Mouse (Mus musculus) cerebellum, adult 2 months (tissue): Measurements from ENCODE around the gene Grik4. TPM values are rescaled to one million over a fixed set of nuclear protein-coding genes. Genes with fewer than 3 reads are reported as not detected.
"Not testable (repeated sequence)": the region's sequence is repeated elsewhere in the genome, so short reads cannot be mapped to it uniquely, and the experiment has no call there.

Experiments used
- DNase-seq, 2 experiments: peaks; one replicate each; pipeline ENCODE4 v3.0.0; 2021
- H3K27ac ChIP-seq: fragments of 200-500 bp; 2 replicates; pipeline ENCODE4 v1.5.1; 2012; ENCODE audit warnings: low read length, control low read depth, inconsistent platforms; ENCODE audit not compliant: insufficient read depth
- H3K27me3 ChIP-seq: fragments of 200-500 bp; 2 replicates; pipeline ENCODE4 v1.6.1; 2012; ENCODE audit warnings: inconsistent platforms, mild to moderate bottlenecking, low read length, moderate library complexity; ENCODE audit not compliant: control insufficient read depth, insufficient read depth
- H3K4me1 ChIP-seq: fragments of 200-500 bp; 2 replicates; pipeline ENCODE4 v1.6.1; 2011; ENCODE audit warnings: low read length; ENCODE audit not compliant: control insufficient read depth, insufficient read depth
- H3K4me3 ChIP-seq: fragments of 200-500 bp; replicated peaks from 2 replicates; pipeline ENCODE3; 2011; ENCODE audit warnings: mild to moderate bottlenecking, low read depth, low read length, control low read depth; ENCODE audit not compliant: insufficient read depth
- CTCF ChIP-seq: fragments of 200-500 bp; IDR thresholded peaks from 2 replicates; pipeline ENCODE4 v1.5.1; 2011; ENCODE audit warnings: low read depth, mild to moderate bottlenecking, control low read depth, low read length, moderate library complexity, borderline replicate concordance; ENCODE audit not compliant: insufficient read depth
- POLR2A ChIP-seq: fragments of 200-500 bp; IDR thresholded peaks from 2 replicates; pipeline ENCODE4 v1.6.1; 2011; ENCODE audit warnings: low read length, control low read depth, borderline replicate concordance; ENCODE audit not compliant: insufficient read depth
- WGBS: fragments of 180-500 bp; shearing (Covaris S2); methylation state at CpG from one replicate; pipeline ENCODE4 v1.1.7; 2018; 5-methylcytosine and 5-hydroxymethylcytosine counted together
- polyA plus RNA-seq: library from polyadenylated mRNA; depleted of rRNA; stranded (reverse); fragments of >200 nt; gene quantifications from 2 replicates; pipeline ENCODE4 v1.2.3, GENCODE M21; 2012

Gene Grik4
- polyA plus RNA-seq, 1 experiment: 10.5 TPM

- DNase-seq: no peak
- Histone ChIP-seq H3K27ac (no peak overlapping the region), H3K4me1 (no peaks in the 10 kb centered on the region; the same call in 1 of the 2 replicates), H3K27me3 (no peaks in the 10 kb centered on the region), H3K4me3 (no peak overlapping the region)
- WGBS: 77% methylated on average over 5 of the region's 5 CpGs
- TF ChIP-seq POLR2A (no peak), CTCF (no peak)
Measured at GRCm38 (mm10) chr9:42792381-42792780, 151.9 kb downstream of the Grik4 start.

GRCm38 (mm10) chr9:42791779-42792178 is 152.5 kb downstream of the Grik4 start:
- H3K27me3 ChIP-seq: no peaks in the 10 kb centered on the region

GRCm38 (mm10) chr9:42791346-42791745 is 152.9 kb downstream of the Grik4 start:
- Histone ChIP-seq H3K27me3 (no peaks in the 10 kb centered on the region), H3K4me3 (no peak overlapping the region), H3K4me1 (no peaks in the 10 kb centered on the region; the same call in 1 of the 2 replicates), H3K27ac (no peak overlapping the region)
- no peak for DNase-seq
- no peak for TF ChIP-seq POLR2A
- no peak for TF ChIP-seq CTCF
- WGBS: 79% methylated on average over 4 of the region's 4 CpGs

More at GRCm38 (mm10) chr9:42791779-42792178, 152.5 kb downstream of the Grik4 start:
- no peak for TF ChIP-seq CTCF
- no peak for TF ChIP-seq POLR2A
- 92% methylated on average over 12 of the region's 12 CpGs for WGBS
- Histone ChIP-seq H3K4me3 (no peak overlapping the region), H3K4me1 (no peaks in the 10 kb centered on the region; the same call in 1 of the 2 replicates), H3K27ac (no peak overlapping the region)
- no peak for DNase-seq

- Histone ChIP-seq H3K27me3 (no peaks in the 10 kb centered on the region), H3K27ac (no peak overlapping the region), H3K4me1 (no peaks in the 10 kb centered on the region; the same call in 1 of the 2 replicates), H3K4me3 (no peak overlapping the region)
- DNase-seq: peak; percentile 34 to 50
- TF ChIP-seq POLR2A (no peak), CTCF (peak; percentile 70)
- 26% methylated on average over 8 of the region's 8 CpGs for WGBS
Measured at GRCm38 (mm10) chr9:42788471-42788870, 155.8 kb downstream of the Grik4 start.

GRCm38 (mm10) chr9:42786882-42787281 is 157.4 kb downstream of the Grik4 start:
- Histone ChIP-seq H3K27ac (no peak overlapping the region), H3K4me1 (no peaks in the 10 kb centered on the region), H3K27me3 (no peaks in the 10 kb centered on the region), H3K4me3 (no peak overlapping the region)
- 39% methylated on average over 5 of the region's 5 CpGs for WGBS
- TF ChIP-seq POLR2A: no peak
- no peak for TF ChIP-seq CTCF
- no peak for DNase-seq

- Histone ChIP-seq H3K4me1 (no peaks in the 10 kb centered on the region), H3K27ac (no peak overlapping the region), H3K27me3 (no peaks in the 10 kb centered on the region), H3K4me3 (no peak overlapping the region)
- TF ChIP-seq POLR2A (no peak), CTCF (no peak)
- WGBS: 60% methylated on average over 2 of the region's 2 CpGs
- DNase-seq: no peak
Measured at GRCm38 (mm10) chr9:42786286-42786685, 158.0 kb downstream of the Grik4 start.

GRCm38 (mm10) chr9:42785173-42785830 is 159.0 kb downstream of the Grik4 start:
- WGBS: 60% methylated on average over 10 of the region's 10 CpGs
- Histone ChIP-seq H3K4me1 (no peaks in the 10 kb centered on the region), H3K4me3 (no peak overlapping the region), H3K27me3 (no peaks in the 10 kb centered on the region), H3K27ac (no peak overlapping the region)
- DNase-seq: no peak
- TF ChIP-seq POLR2A (no peak), CTCF (no peak)

GRCm38 (mm10) chr9:42783248-42783903 is 160.9 kb downstream of the Grik4 start:
- WGBS: 79% methylated on average over 8 of the region's 8 CpGs
- H3K4me1 ChIP-seq: no peaks in the 10 kb centered on the region
- no peak overlapping the region for H3K27ac ChIP-seq
- no peaks in the 10 kb centered on the region for H3K27me3 ChIP-seq
- DNase-seq: no peak
- TF ChIP-seq CTCF (no peak), POLR2A (no peak)
- H3K4me3 ChIP-seq: no peak overlapping the region

GRCm38 (mm10) chr9:42778471-42779263 is 165.6 kb downstream of the Grik4 start:
- not testable (repeated sequence) for H3K4me1 ChIP-seq, H3K27ac ChIP-seq, H3K4me3 ChIP-seq, DNase-seq, H3K27me3 ChIP-seq
- WGBS: 85% methylated on average over 21 of the region's 21 CpGs
